Mouse (Mus musculus): ENCODE data around the gene Nolc1. TPM values are rescaled to one million over a fixed set of nuclear protein-coding genes. Genes with fewer than 3 reads are reported as not detected.

Gene Nolc1
- 10 to 100 TPM; 47.0 to 50.2 TPM for total RNA-seq (2021)
- long read RNA-seq, experiment 1, transcript Nolc1-203 (13 exons, 3,523 nt) = major isoform, 32 of 65 reads
- long read RNA-seq, experiment 1, partial matches to known transcripts = 7 of 65 reads
- long read RNA-seq, experiment 1, other reads (novel, unspliced or antisense) = 25 of 65 reads
- long read RNA-seq, experiment 2, transcript Nolc1-203 (13 exons, 3,523 nt) = major isoform, 9 of 32 reads
- long read RNA-seq, experiment 2, partial matches to known transcripts = 11 of 32 reads
- long read RNA-seq, experiment 2, other reads (novel, unspliced or antisense) = 12 of 32 reads

DNA sequence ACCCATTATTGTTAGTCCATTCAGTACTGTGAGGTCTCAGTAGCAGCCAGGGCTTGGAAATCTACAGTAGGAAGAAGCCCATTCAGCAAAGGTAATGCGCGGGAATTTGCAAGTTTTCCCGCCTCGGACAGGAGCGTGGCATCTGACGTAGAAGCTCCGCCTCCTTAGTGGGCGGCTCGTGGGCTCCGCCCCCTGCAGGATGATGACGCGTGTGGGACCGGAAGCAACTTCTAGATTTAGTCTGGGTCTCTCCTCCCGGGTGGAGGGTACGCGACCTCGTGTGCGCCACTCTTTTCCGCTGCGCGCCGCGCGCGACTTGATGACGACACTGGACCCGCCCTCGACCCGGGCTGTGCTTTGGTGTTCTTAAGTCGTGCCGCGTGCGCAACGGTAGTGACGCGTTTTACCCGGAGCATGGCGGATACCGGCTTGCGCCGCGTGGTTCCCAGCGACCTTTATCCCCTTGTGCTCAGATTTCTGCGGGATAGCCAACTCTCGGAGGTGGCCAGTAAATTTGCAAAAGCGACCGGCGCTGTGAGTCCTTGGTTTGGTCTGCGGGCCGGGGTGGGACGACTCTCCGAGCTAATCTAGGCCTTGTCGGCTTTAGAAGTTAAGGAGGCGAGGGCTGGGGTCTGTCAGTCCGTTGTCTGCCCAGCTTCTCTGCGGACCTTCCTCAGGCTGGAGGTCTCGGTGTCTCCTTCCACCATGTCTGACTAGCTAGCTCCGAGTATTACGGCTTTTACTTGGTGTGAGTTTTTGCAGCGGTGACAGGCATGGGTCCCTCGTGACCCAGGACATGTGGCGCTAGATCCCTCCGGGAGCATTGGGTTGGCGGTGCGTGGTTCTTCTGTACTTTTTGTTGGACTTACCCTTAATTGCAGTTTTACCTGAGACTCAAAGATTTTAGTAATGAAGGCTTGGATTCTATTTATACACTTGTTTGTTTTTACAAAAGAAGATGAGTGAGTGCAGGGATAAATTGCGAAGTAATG, at the start of gene Nolc1:
Gene Nolc1 (plus strand): TSS at position 248 of the 992 bp plus-strand sequence.
- DNase-seq (ENCODE audit: low spot score in 2 of 2) = peak; percentile 99 to 100

GRCm38 (mm10) chr19:46026567-46026966, 49.1 kb upstream of the Nolc1 start:
- no peak for DNase-seq (ENCODE audit: low spot score in 2 of 2)

GRCm38 (mm10) chr19:46028747-46029320, 46.8 kb upstream of the Nolc1 start:
- DNase-seq (ENCODE audit: low spot score in 2 of 2) = no peak

- no peak for DNase-seq (ENCODE audit: low spot score in 2 of 2)
Measured at GRCm38 (mm10) chr19:46029652-46030051, 46.0 kb upstream of the Nolc1 start.

DNA sequence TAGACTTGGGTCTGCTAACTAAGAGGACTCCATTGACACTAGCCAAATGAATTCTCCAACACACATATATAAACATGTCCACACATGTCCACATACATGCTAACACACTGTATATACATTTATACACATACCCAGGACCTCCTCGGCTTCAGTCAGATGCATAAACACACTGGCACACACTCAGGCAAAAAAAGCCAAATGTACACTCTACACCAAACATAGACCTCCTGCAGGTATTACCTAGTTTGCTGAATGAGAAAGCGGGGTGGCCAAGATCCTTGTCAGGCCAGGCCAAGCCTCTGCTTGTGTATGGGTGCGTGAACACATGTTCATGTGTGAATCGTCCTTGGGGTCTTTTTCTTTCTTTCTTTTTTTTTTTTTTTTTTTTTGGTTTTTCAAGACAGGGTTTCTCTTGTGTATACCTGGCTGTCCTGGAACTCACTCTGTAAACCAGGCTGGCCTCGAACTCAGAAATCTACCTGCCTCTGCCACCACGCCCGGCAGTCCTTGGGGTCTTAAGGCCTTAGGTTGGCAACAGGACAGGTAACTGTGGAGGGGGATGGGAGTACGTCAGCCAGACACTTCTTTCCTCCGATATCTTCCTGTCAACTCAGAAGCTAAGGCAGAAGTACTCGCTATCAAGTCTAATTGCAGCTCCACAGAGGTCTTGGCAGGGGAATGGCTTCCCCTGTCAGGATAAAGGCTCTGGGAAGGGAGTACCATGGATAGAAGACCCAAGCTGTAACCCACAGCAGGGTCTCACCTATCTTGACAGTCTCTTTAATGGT, 45.3 kb upstream of the Nolc1 start:
- DNase-seq (ENCODE audit: low spot score in 2 of 2) = no peak

DNA sequence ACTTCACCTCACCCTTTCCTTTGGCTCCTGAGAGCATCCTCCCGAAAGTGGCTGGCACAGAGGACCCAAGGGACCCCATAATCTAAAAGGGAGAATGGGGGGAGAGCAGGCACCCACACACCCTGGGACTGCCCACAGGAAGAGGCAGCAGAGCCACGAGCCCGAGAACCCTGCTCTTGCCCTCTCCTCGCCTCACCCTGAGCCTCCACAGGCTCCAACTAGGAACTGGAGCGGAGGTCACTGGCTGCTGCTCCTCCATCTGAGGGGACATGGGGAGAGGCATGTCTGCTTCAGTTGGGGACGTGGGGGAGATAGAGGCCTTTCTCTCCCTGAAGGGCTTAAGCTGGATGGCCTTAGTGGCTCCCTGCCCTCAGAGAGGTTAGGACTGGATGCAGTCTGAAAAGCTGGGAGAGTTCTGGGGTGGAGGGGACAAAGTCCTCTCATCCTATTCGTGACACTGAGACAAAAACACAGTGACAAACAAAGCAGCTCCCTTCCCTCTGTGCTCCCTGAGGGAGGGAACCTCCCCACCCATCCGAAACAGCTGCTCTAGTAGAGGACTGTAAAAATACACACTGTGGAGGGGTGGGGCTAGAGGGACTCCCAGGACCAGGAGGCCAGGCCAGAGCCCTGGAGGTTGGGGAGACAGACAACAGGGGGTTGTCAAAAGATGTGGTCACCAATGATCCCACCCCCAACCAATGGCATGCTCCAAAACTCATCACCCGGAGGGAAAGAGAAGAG, 43.8 kb upstream of the Nolc1 start:
- no peak for DNase-seq (ENCODE audit: low spot score in 2 of 2)

DNA sequence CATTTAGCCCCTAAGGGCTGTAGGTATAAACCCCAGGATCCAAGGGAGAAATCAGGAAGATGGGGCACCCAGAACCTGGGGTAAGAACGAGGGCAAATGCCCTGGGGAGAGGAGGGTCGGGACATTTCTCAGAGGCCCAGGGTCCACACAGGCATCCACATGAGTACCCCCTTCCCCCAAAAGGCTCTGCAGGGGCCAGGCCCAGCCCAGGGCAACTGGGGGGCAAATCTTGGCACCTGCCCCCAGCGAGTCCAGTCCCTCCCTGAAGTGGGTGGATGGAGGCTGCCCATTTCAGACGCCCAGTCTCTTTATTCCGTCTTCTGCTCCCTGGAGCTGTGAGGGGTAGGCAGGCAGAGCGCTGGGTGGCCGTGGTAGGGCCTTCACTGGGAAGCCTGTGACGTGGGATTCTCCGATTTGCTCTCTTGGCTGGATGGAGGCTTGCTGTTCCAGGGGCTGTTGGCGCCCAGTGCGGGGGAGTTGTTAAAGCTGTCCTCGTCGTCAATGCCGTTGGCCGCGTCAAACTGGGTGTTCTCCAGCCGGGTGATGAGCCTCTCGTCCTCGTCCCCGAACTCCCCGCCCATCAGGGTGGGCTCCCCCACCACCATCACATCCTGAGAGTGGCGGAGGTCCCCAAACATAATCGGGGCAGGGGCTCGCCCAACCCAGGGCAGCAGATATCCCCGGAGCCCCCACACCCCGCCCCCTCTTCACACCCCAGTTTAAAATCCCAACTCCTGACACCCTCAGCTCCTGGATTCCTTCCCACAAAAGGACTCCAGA, 42.7 kb upstream of the Nolc1 start:
- DNase-seq (ENCODE audit: low spot score in 2 of 2) = peak; percentile 60 to 75

- DNase-seq (ENCODE audit: low spot score in 2 of 2) = no peak
Measured at GRCm38 (mm10) chr19:46033911-46034310, 41.8 kb upstream of the Nolc1 start.

GRCm38 (mm10) chr19:46035971-46036370, 39.7 kb upstream of the Nolc1 start:
- DNase-seq (ENCODE audit: low spot score in 2 of 2) = no peak

- no peak for DNase-seq (ENCODE audit: low spot score in 2 of 2)
Measured at GRCm38 (mm10) chr19:46036477-46037242, 39.0 kb upstream of the Nolc1 start.

DNA sequence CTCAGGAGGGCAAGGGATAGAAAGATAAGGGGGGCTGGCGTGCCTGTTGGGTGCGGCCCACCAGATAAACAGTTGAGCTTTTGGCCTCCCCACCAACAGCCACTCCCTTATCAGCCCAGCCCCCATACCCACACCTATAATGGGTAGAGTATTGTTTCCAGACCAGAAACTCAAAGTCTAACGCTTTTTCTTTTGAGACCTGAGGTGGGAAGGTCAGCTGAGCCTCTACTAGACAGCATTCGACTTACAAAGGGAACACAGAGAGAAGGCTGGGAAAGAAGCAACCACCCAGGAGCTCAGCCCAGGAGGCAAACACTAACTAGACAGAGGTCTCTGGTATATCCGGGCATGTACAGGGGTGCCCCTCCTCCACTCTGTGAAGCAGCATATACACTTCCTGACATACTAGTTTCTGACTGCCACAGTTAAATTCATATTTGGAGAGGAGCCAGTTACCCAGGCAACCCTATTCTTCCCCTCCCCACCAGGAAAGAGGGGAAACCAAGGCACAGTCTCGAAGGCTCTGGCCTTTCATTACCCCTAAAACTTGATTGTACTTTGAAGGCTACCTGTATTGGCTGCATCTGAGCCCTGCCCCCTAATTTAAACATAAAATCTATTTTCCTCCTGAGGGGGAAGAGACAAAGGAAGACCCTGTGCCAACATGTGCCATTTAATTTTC, 38.3 kb upstream of the Nolc1 start:
- no peak for DNase-seq (ENCODE audit: low spot score in 2 of 2)

- DNase-seq (ENCODE audit: low spot score in 2 of 2) = no peak
Measured at GRCm38 (mm10) chr19:46037925-46038850, 37.5 kb upstream of the Nolc1 start.

DNA sequence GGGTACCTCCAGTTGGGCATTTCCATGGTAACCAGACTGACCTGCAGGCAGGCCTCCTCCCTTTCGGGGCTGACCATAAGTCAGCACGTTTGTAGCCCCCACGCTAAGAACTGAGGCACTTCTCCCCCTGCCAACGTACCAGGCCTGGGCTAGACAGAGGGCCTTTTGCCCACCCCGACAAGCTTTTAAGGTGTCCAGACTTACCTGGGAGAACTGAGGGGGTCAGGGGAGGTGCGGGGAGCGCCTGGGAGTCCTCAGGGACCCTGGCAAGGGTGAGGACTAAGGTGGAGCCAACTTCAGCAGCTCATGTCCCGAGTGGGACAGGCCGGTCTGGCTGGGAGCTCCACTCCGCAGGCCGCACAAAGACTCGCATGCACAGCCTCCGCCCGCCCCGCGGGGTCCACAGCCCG, 36.8 kb upstream of the Nolc1 start:
- DNase-seq (ENCODE audit: low spot score in 2 of 2) = no peak

DNA sequence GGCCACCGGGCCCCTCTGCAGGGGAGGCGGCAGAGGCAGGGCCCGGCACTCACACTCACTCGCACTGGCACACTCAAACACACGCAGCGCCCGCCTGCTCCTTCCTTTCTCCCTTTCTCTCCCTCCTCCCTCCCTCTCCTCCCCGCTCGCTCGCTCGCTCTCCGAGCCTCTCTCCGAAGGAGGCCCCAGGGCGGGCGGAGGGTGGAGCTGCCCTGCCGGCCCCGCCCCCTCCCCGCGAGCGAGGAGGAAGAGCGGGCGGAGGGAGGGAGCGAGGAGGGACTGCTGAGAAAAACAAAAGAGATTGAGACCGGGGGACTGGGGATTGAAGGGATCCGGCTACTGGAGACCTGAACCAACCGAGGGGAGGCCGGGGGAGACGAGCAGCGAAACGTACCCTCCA, 36.2 kb upstream of the Nolc1 start:
- peak; percentile 81 to 88 for DNase-seq (ENCODE audit: low spot score in 2 of 2)

DNA sequence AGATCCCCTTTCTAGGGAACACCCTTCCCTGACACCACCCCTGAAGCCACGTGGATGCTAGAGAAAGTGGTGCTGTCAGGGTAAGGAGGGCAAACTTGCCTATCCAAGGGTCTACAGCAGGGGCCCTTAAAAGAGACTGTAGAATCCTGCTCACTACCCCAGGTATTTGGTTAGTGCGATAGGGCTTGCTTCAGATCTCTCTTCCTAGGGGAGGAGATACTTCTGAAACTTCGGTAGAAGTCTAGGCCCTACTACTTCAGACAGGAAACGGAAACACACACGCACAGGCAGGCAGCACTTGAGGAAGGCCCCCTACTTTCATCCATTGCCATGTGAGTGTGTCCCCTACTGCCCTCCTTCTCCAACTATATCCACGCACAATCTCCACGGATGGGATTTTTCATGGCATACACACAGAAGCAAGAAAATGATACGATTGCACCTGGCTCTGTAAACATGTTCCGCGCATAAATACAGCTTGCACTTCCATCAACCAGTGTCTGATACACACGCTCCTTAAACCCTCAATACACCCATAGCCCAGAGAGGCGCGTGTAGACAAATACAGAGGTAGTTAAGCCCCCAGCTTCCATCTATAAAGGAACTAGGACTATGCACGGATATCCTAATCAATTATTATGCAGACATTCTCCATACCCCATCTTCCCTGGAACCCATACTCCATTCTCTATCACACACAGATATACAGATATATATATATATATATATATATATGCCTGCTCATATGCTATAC, 35.3 kb upstream of the Nolc1 start:
- no peak for DNase-seq (ENCODE audit: low spot score in 2 of 2)

DNA sequence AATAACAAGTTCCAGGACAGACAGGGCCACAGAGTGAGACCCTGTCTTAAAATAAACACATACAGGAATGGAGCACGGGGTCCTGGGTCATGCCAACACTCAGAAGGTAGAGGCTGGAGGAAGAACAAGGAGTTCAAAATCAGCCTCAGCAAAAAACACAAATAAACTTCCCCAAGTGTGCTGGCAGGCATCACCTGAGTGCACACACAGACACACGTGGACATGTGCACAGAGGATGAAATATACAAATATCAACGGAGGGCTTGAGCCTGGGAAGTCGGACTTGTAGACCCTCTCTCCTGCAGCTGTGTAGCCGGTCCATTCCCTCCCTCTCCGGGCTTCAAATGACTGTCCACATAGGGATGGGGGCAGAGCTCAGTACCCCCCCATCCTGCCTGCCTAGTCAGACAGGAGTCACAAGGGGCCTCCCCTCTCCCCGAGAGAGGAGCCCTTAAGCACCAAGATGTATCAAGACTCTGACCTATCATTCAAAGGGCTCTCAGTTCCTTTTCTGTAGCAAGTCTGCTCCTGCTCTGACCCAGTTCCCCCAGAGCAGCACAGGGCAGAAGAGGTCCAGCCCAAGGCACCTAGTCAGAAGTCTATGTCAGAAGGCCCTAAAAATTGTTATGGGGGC, 34.2 kb upstream of the Nolc1 start:
- no peak for DNase-seq (ENCODE audit: low spot score in 2 of 2)

Data from left cerebral cortex, adult 18-20 months (tissue).